Mouse (Mus musculus) liver, adult 2 months (tissue): ENCODE results near the gene Arhgef3.

Source experiments
- CTCF ChIP-seq: fragments of 200-500 bp; IDR thresholded peaks from 2 replicates; pipeline ENCODE4 v1.5.1; 2011; ENCODE audit warnings: low read depth, low read length, control low read depth
- POLR2A ChIP-seq: fragments of 200-500 bp; IDR thresholded peaks from 2 replicates; pipeline ENCODE4 v1.6.1; 2011; ENCODE audit warnings: low read length, control low read depth; ENCODE audit not compliant: insufficient read depth; ENCODE audit errors: extremely low read depth

DNA sequence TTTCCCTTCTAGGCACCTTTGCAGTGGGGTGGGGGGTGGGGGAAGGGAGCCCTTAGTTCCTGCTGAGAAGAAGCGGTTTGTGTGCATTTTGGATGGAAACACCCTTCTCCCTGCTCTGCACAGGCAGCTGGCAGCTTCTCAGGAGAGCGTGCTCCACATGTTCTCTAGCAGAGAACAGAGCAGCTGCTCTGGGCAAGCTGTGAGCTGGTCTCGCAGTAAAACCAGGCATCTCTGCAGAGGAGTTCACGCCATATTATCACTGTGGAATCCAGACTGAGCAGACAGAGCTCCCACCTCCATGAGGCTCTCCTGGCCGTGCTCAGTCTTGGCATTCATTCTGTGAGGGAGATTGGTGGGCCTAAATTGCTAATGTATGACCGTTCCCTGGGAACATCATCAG is 12.0 kb upstream of the Arhgef3 start:
- TF ChIP-seq CTCF (no peak), POLR2A (no peak)
